Mouse (Mus musculus) left cerebral cortex, adult 18-20 months (tissue): ENCODE data around the gene Thoc2. TPM values are rescaled to one million over a fixed set of nuclear protein-coding genes. Genes with fewer than 3 reads are reported as not detected.
A peak's percentile ranks its signal among the peaks of the same experiment; 100 is the strongest.
"Not testable (repeated sequence)": the region's sequence is repeated elsewhere in the genome, so short reads cannot be mapped to it uniquely, and the experiment has no call there.

ENCODE experiments used
- DNase-seq, 2 experiments: peaks; one replicate each; pipeline ENCODE4 v3.0.0; 2021 to 2022; ENCODE audit warnings: low spot score in 2 of 2, mixed read lengths in 1 of 2
- long read RNA-seq, 2 experiments: library from polyadenylated mRNA; stranded (forward); transcript quantifications; one replicate each; pipeline ENCODE4 v2.0.0; 2021
- microRNA-seq, 2 experiments: library from miRNA; unstranded; fragments of <30 nt; microRNA quantifications; one replicate each; pipeline ENCODE4 v1.2.0; 2021
- total RNA-seq, 2 experiments: library from RNA; stranded (reverse); gene quantifications; 2 replicates each; pipeline ENCODE4 v1.2.3; 2021

Thoc2 gene
- total RNA-seq = 10 to 100 TPM; 35.7 to 56.8 TPM
- long read RNA-seq, experiment 1, partial matches to known transcripts = 5 of 8 reads
- long read RNA-seq, experiment 1, other reads (novel, unspliced or antisense) = 3 of 8 reads
- long read RNA-seq, experiment 2, full-length matches to known transcripts = 1 of 7 reads
- long read RNA-seq, experiment 2, partial matches to known transcripts = 2 of 7 reads
- long read RNA-seq, experiment 2, other reads (novel, unspliced or antisense) = 4 of 7 reads

DNA sequence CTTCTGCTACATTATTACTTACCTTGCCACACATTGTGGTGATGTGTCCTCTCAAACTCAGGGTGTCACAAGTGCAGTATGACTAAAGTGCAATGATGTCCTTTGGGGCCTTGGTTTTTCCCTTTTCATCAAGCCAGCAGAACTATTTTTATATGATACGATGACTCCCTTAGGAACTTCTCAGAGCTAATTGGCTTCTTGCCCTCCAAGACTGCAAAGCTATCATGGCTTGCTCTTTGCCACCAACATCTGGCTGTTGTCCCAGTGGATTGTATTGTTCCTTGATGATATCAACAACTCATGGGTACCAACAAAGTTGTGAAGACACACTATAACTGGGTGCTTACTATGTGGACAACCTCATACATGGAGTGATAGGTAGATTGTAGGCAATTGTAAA, at the start of gene Thoc2:
Gene Thoc2, minus strand, starts transcription at position 101 of the 400 bp plus-strand sequence.
- no peak for DNase-seq

GRCm38 (mm10) chrX:41970096-41970495, 49.6 kb upstream of the Thoc2 start:
- no peak for DNase-seq

DNA sequence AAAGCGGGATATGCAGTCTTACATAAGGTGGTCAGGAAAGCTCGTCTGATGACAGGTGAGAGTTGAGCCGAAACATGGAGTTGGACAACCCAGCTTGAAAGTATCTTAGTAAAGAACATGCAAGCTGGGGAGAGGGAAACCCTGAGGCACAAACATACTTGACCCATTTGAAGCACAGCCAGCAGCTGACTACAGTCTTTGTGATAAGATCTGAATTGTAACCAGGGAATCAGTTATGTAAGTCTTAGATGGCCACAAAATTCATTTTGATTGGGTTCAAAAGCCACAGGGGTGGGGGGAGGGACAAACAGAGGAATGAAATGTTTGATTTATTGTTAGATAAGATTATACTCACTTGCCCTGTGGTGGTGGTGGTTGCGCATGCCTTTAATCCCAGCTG, 48.9 kb upstream of the Thoc2 start:
- DNase-seq = no peak

GRCm38 (mm10) chrX:41957161-41957560, 36.7 kb upstream of the Thoc2 start:
- no peak for DNase-seq

- no peak for DNase-seq
These were observed 21.4 kb upstream of the Thoc2 start for GRCm38 (mm10) chrX:41941840-41942239.

- DNase-seq = not testable (repeated sequence)
These were observed 11.3 kb upstream of the Thoc2 start for GRCm38 (mm10) chrX:41931821-41932220.

GRCm38 (mm10) chrX:41924708-41925107, 4.2 kb upstream of the Thoc2 start:
- DNase-seq = no peak

GRCm38 (mm10) chrX:41912061-41912401, 8.4 kb downstream of the Thoc2 start:
- DNase-seq = no peak

DNA sequence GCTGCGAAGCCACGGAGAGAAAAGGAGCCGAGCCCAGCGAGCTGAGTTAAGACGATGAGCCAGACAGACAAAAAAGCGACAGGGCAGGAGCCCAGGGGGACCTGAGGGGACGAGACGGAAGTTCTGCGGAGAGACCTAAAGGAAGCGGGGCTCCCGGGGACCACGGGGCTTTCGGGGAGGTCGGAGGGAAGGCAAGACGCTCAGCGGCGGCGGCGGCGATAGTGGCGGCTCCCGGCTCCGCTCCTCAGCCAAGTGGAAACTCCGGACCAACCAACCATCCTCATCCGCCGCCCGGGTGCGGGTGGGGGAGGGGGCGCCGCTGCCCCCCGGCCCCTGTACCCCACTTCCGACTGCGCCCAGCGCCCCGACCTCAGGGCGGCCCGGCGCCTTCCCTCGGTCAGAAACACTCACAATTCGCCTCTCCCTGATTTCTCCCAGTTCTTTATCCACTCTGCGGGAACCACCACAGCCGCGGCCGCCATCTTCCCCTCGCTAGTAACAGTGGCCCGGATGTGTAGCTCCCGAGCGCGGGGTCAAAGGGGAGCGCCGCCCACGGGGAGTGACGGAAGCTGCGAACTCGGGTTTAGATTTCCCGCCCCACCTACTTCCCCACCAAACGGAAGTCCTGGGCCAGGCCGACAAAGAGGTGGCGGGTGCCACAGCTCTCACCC, 8.9 kb downstream of the Thoc2 start:
- DNase-seq = peak; percentile 83 to 86

GRCm38 (mm10) chrX:41910981-41911380, 9.5 kb downstream of the Thoc2 start:
- DNase-seq = no peak

DNA sequence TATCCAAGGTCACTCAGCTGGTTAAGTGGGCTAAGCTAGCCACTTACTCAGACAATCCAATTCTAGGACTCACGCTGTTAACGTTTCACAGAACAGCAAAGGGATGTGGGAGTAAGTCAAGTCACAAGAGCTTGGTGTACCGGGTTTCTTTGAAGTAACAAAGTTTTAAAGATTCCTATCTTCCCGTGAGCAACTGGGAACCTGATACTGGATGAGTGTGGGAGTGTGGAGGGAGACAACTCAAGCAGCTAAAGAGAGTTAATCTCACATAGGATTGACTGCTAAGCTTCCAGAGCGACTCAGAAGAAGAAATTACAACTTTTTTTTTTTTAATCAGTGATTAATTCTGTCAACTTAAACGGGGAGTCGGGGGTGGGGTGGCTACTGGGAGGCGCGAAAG, 10.0 kb downstream of the Thoc2 start:
- no peak for DNase-seq

GRCm38 (mm10) chrX:41884759-41885505, 35.5 kb downstream of the Thoc2 start:
- no peak for DNase-seq

DNA sequence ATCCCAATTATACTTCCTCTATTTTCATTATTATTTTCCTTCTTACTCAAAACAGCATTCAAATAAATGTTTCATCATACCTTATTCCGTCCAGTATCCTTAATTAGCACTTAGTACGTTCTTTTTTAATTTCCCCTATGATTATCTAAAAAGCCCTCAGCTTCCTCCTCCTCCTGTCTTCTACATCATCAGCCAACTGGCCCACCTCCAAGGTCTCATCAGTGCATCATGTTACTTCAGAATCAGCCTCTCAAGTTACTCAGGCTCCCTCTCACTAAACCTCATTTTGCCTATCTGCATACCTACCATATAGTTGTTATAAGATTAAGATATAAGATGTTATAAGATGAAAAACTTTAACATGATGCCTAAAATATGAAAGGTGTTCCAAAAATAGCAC, 43.9 kb downstream of the Thoc2 start:
- no peak for DNase-seq

GRCm38 (mm10) chrX:41837823-41838222, 82.7 kb downstream of the Thoc2 start:
- DNase-seq = no peak

- no peak for DNase-seq
These were observed 114.9 kb downstream of the Thoc2 start for GRCm38 (mm10) chrX:41805592-41805991.

- DNase-seq = no peak
These were observed 127.2 kb downstream of the Thoc2 start for GRCm38 (mm10) chrX:41793303-41793702.

Small RNA genes within 50 kb of the gene (microRNA-seq; reads per million reads assigned to microRNA genes)
- 0 reads per million in 2 experiments for gene Gm44490

Other genes with a start within 250 kb of the Thoc2 start
- gene Xiap, start 139.0 kb upstream of the Thoc2 start, total RNA-seq = 10 to 100 TPM; 52.8 to 69.0 TPM
- gene Stag2, start 228.6 kb upstream of the Thoc2 start, total RNA-seq = 10 to 100 TPM; 47.9 to 48.7 TPM